Mouse (Mus musculus): ENCODE measurements at regions not wholly inside any gene's neighbourhood (a gene's known extent, or its start where the extent isn't known, plus 50 kb on each side); places are given as distances from the start of the nearest gene placed in this dataset.
"Not testable (repeated sequence)": the region's sequence is repeated elsewhere in the genome, so short reads cannot be mapped to it uniquely, and the experiment has no call there.

DNA sequence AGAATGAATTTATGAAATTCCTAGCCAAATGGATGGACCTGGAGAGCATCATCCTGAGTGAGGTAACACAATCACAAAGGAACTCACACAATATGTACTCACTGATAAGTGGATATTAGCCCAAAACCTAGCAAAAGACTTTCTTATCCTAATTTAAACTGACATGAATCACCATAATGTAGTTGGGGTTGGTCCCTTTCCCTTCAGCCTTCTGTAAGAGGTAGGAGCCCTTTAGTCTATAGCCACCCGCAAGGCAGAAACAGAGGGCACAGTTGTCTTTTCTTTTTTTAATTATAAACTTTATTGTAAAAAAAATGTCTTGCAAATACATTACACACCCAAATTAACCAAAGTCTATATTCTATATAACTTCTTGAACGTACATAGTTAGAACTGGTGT, 81.3 kb downstream of the Ogfrl1 start:
- ATAC-seq (replicated peaks; ENCODE audit: low FRiP score, low TSS enrichment, poor library complexity, severe bottlenecking), result not testable (repeated sequence)

DNA sequence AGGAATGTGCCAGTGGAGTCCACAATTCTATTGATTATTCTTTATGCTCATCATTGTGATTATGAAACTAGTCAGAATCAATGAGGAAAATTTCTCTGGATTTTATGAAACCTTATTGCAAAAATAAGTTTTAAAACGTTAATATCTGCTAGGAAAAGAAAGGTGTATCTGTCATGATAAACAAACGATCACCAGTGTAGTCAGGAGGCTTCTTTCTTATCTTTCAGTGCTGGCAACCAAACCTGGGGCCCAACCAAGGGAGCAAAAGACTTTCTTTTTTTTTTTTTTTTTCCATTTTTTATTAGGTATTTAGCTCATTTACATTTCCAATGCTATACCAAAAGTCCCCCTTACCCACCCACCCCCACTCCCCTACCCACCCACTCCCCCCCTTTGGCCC, 82.7 kb downstream of the Ogfrl1 start:
- ATAC-seq (replicated peaks; ENCODE audit: low FRiP score, low TSS enrichment, poor library complexity, severe bottlenecking), result 0 out of 2 replicates have a peak, but pooled peaks have one; percentile 57

GRCm38 (mm10) chr1:23292718-23293117, 104.9 kb downstream of the Ogfrl1 start:
- no peak for ATAC-seq (replicated peaks; ENCODE audit: low FRiP score, low TSS enrichment, poor library complexity, severe bottlenecking)

DNA sequence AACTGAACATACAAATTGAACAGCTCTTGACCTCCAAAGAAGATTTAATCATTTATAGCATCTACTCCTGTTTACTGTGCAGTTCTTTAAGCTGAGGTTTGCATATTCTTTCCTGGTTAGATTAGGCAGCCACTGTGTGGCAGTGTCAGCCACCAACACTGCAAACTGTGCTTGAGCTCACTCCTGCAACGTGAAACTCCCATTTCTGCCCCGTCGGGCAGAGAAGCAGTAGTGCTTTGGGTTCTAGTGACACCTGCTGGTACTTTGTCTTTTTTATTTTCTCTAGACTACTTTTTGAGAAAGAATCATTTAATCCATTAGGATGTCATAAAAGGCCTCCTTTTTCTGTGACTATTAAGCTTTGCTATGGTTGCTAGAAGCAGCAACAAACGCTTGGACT, 110.8 kb downstream of the Ogfrl1 start:
- peak; percentile 72 for ATAC-seq (replicated peaks; ENCODE audit: low FRiP score, low TSS enrichment, poor library complexity, severe bottlenecking)

DNA sequence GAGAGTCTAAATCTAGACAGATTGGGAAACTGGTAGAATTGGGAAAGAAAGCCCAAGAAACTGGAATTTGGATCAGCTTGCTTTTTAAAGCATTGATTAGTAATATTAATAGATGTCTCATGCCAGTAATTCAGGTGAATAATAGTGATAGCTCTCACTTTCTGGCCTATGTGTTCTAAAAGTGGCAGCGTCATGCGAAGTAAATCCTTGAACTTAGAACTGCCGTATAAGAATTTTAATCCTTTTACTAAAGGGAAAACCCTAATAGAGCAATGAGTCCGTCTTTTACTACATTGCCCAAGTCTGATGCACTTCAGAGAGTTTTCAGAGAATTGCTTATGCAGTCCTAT, 114.7 kb downstream of the Ogfrl1 start:
- ATAC-seq (replicated peaks; ENCODE audit: low FRiP score, low TSS enrichment, poor library complexity, severe bottlenecking), result peak; percentile 16; the same call in 1 of the 2 replicates

DNA sequence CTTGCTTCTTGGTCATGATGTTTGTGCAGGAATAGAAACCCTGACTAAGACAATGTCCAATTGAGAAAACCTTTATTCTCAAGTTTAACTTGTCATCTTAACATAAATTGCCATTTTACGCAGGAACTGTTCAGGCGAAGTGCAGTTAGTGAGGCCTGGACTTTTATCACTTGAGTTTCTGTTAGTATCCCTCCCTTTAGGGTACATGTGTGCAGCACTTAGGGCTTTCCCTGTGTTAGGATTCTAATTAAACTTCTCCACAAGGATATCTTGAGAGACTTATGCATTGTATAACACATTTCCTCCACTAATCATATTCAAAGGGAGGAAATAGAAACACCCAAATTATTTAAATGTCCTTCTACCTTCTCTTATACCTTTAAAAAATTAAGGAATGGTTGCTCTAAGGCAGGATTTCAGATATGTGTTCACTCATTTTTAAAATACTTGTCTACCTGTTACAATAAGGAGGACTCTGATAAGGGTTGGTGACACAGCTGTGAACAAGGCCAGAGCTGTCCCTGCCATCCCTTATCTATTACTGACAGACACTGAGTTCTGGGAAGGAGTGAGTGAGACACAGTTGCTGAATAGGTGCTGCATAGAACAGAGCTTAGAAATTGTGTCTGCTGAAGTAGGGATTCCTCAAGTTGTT, 115.2 kb downstream of the Ogfrl1 start:
- peak; percentile 98 for ATAC-seq (replicated peaks; ENCODE audit: low FRiP score, low TSS enrichment, poor library complexity, severe bottlenecking)

- no peak for ATAC-seq (replicated peaks; ENCODE audit: low FRiP score, low TSS enrichment, poor library complexity, severe bottlenecking)
Measured at GRCm38 (mm10) chr1:23279827-23280226, 117.7 kb downstream of the Ogfrl1 start.

DNA sequence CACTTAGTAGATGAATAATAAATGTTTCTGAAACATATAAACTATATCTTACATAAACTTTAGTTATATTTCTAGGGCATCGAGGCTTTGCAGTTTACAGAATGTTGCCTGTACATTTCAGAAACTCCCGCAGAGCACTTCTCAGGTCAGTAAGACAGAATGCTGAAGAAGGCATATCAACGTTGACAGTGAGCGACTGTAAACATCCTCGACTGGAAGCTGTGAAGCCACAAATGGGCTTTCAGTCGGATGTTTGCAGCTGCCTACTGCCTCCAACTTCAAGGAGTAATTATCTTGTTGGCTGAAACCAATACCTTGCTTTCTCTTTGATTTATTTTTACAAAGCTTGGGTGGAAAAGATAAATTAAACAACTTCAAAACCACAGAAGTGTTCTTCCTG, 125.5 kb downstream of the Ogfrl1 start:
- ATAC-seq (replicated peaks; ENCODE audit: low FRiP score, low TSS enrichment, poor library complexity, severe bottlenecking), result no peak

GRCm38 (mm10) chr1:23270910-23271822, 126.4 kb downstream of the Ogfrl1 start:
- no peak for ATAC-seq (replicated peaks; ENCODE audit: low FRiP score, low TSS enrichment, poor library complexity, severe bottlenecking)

- ATAC-seq (replicated peaks; ENCODE audit: low FRiP score, low TSS enrichment, poor library complexity, severe bottlenecking), result no peak
Measured at GRCm38 (mm10) chr1:23268062-23268461, 129.5 kb downstream of the Ogfrl1 start.

DNA sequence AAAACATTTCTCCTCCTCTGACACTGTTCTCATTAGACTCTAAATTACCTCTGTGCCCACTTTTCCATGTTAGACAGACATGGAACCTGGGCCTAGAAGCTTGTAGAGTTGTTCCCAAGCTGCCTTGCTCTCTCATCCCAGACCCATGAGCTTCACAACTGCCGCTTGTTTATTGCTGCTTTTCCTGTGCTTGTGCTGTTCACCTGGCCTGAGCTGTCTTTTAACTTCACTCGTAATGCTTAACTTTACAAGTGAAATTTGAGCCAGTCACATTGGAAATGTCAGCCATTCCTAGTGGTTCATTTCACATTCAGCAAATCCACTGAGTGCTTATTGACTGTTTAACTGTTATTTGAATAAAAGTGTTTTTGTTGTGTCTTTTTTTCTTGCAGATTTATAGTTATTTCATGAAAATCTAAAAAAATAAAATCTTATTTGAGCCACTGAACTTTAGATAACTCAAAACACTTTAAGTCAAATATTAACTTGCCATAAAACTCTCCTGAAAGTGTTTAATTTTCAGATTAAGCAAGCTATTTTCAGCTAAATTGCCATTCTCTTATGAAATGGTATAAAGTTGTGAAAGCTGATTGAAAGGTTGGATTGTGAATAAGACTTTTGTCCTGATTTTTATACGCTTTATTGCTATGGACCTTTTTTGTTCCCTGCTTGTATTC, 131.9 kb downstream of the Ogfrl1 start:
- ATAC-seq (replicated peaks; ENCODE audit: low FRiP score, low TSS enrichment, poor library complexity, severe bottlenecking), result no peak

DNA sequence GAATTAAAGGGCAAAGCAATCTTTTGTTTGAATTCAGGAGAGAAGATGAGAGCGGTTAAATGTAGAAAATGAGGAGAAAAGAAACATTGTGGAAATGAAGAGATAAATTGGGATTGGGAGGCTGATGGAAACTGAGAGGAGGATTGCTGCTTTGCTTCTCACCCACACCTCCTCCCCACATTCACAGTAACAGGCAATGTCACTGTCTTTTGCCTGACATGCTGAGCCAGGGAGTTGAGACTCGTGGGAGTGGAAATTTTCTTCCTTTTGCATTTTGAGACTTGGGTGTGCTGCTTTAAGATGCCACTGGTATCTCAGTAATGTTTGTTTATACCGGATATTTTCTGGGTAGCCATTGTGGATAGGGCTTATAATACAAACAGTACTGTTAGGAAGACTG, 133.3 kb downstream of the Ogfrl1 start:
- ATAC-seq (replicated peaks; ENCODE audit: low FRiP score, low TSS enrichment, poor library complexity, severe bottlenecking), result no peak

DNA sequence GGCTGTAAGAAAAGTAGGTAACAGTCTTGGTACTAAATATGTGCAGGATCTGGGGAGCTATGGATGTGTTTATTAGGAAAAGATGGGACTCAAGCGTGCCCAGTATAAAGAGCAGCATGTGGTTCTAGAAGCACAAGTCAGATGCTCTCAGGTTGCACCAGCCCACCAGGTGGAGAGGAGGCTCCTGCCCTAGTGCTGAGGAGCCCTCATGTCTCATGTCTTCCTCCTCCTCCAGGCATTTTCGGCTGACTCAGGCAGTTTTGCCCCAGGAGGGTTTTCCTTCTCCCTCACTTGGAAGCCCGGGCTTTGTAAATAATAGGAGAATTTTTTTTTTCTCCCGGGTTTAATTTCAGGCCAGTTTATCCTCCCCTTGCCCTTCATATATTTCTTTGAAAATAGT, 133.8 kb downstream of the Ogfrl1 start:
- ATAC-seq (replicated peaks; ENCODE audit: low FRiP score, low TSS enrichment, poor library complexity, severe bottlenecking), result no peak

DNA sequence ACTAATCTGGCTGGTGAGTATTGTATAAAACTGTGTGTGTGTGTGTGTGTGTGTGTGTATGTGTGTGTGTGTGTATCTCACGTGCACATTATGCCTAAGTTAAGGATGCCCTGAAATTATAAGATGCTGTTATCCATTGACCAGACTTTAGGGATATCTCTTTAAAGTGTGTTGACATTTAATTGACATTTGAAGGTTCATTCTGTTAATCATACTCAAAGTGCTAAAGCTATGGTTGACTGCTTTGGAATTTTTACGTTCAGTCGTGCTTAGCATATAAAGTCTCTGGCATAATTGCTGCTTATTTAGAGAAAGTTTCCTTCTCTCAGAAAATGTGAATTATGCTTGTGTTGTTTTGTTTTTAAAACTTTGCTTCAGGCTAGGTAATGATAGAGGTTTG, 135.9 kb downstream of the Ogfrl1 start:
- no peak for ATAC-seq (replicated peaks; ENCODE audit: low FRiP score, low TSS enrichment, poor library complexity, severe bottlenecking)

- no peak for ATAC-seq (replicated peaks; ENCODE audit: low FRiP score, low TSS enrichment, poor library complexity, severe bottlenecking)
Measured at GRCm38 (mm10) chr1:23257306-23257895, 140.2 kb downstream of the Ogfrl1 start.

DNA sequence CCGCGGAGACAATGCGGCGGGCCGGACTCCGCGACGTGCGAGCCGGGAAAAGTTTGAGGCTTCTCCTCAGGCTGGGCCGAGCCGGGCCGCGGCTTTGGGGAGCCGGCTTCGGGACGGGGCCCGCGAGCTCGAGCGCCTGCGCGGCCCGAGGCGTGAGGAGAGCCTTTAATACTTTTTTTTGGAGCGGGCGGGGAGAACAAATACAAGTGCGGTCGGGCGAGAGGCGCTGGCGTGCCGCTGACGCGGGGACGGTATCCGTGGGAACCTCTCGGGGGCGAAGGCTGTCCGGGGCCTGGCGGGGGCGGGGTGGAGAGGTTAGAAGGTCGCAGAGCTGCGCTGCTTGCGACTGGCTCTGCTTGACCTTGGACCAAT, 141.0 kb downstream of the Ogfrl1 start:
- peak; percentile 39 for ATAC-seq (replicated peaks; ENCODE audit: low FRiP score, low TSS enrichment, poor library complexity, severe bottlenecking)

DNA sequence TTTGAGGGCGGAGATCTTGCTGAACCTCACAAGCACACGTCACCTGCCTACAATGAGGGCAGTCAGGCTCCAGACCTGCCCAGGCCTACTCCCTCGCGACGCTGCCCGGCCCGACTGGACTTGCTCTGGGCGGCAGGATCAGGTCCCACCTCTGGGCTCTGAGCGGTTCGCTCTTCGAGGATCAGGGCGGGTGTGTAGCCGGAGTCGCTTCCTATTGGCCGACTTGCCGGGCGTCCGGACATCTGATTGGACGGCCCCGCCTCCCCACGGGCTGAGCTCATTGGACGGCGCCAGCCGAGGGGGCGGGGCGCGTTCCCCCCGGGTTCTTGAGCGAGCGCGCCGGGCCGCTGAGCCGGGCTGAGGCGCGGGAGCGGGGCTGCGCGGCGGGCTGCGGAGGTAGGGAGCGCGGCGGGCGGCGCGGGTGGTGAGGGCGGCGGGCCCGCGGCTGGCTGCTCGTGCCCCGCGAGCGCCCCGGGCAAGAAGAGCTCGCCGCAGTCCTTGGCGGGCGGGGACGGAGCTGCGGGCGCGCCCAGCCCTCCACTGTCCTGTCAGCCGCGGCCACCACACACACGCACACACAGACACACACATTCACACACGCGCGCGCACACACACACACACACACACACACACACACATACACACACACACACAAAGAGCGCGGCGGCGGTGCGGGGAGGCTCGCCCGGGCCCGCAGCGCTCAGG, 141.5 kb downstream of the Ogfrl1 start:
- peak; percentile 100 for ATAC-seq (replicated peaks; ENCODE audit: low FRiP score, low TSS enrichment, poor library complexity, severe bottlenecking)

GRCm38 (mm10) chr1:23254235-23254634, 143.3 kb downstream of the Ogfrl1 start:
- ATAC-seq (replicated peaks; ENCODE audit: low FRiP score, low TSS enrichment, poor library complexity, severe bottlenecking), result no peak

GRCm38 (mm10) chr1:23231522-23231921, 129.5 kb upstream of the 4933415F23Rik start:
- no peak for ATAC-seq (replicated peaks; ENCODE audit: low FRiP score, low TSS enrichment, poor library complexity, severe bottlenecking)

All from megakaryocyte-erythroid progenitor cell, adult 5-6 weeks (primary cell).